Mouse (Mus musculus) kidney, postnatal 0 days (tissue): ENCODE results near the gene Ipmk. TPM values are rescaled to one million over a fixed set of nuclear protein-coding genes. Genes with fewer than 3 reads are reported as not detected.
A peak's percentile ranks its signal among the peaks of the same experiment; 100 is the strongest.

ENCODE experiments used
- ATAC-seq: fragments of 200-750 bp; cut with Nextera tagmentation; replicated peaks from 2 replicates; pipeline ENCODE4 v1.8.0; 2017; ENCODE audit warnings: low read depth, moderate number of reproducible peaks, moderate TSS enrichment, moderate library complexity; ENCODE audit not compliant: low FRiP score
- DNase-seq: peaks from one replicate; pipeline ENCODE4 v3.0.0-alpha.2; 2016; ENCODE audit warnings: low spot score
- H3K27ac ChIP-seq: fragments of 300-500 bp; sonication (generic); 2 replicates; pipeline ENCODE4 v1.5.1; 2014; ENCODE audit warnings: mild to moderate bottlenecking
- H3K27me3 ChIP-seq: fragments of 300-500 bp; sonication (generic); 2 replicates; pipeline ENCODE4 v1.6.1; 2014; ENCODE audit warnings: low read length, mixed read lengths; ENCODE audit not compliant: insufficient read depth
- H3K36me3 ChIP-seq: fragments of 300-500 bp; sonication (generic); 2 replicates; pipeline ENCODE4 v1.6.1; 2014; ENCODE audit warnings: low read length, mixed read lengths; ENCODE audit not compliant: insufficient read depth
- H3K4me1 ChIP-seq: fragments of 300-500 bp; sonication (generic); replicated peaks from 2 replicates; pipeline ENCODE4 v1.6.1; 2014; ENCODE audit warnings: antibody characterized with exemption, low read length, mixed read lengths; ENCODE audit not compliant: insufficient read depth
- H3K4me2 ChIP-seq: fragments of 300-500 bp; sonication (generic); 2 replicates; pipeline ENCODE4 v1.6.1; 2014; ENCODE audit warnings: mild to moderate bottlenecking, low read length, moderate library complexity, mixed read lengths
- H3K4me3 ChIP-seq: fragments of 300-500 bp; sonication (generic); replicated peaks from 2 replicates; pipeline ENCODE4 v1.5.1; 2014; ENCODE audit warnings: low read depth, low read length
- H3K9ac ChIP-seq: fragments of 300-500 bp; sonication (generic); 2 replicates; pipeline ENCODE4 v1.6.1; 2014; ENCODE audit warnings: low read depth, low read length
- H3K9me3 ChIP-seq: fragments of 300-500 bp; sonication (generic); replicated peaks from 2 replicates; pipeline ENCODE4 v1.6.1; 2016; ENCODE audit warnings: low read length, inconsistent platforms, mixed read lengths
- CTCF ChIP-seq: IDR thresholded peaks from 2 replicates; pipeline ENCODE4 v1.5.1; 2016; ENCODE audit warnings: antibody characterized with exemption, low read depth, mild to moderate bottlenecking, moderate library complexity
- WGBS: fragments of 180-500 bp; shearing (Covaris S2); extraction: QIAGEN DNeasy Blood & Tissue Kit; methylation state at CpG from one replicate; pipeline ENCODE4 v1.1.7; 2014; 5-methylcytosine and 5-hydroxymethylcytosine counted together
- polyA plus RNA-seq: library from polyadenylated mRNA; unstranded; fragments of >200 nt; fragmentation: Nextera tagmentation; extraction: Ambion mirVana; gene quantifications from 2 replicates; pipeline ENCODE4 v1.2.1, GENCODE M21; 2015

Ipmk gene
- polyA plus RNA-seq, 1 experiment from 2014 or later = 16.1 TPM

DNA sequence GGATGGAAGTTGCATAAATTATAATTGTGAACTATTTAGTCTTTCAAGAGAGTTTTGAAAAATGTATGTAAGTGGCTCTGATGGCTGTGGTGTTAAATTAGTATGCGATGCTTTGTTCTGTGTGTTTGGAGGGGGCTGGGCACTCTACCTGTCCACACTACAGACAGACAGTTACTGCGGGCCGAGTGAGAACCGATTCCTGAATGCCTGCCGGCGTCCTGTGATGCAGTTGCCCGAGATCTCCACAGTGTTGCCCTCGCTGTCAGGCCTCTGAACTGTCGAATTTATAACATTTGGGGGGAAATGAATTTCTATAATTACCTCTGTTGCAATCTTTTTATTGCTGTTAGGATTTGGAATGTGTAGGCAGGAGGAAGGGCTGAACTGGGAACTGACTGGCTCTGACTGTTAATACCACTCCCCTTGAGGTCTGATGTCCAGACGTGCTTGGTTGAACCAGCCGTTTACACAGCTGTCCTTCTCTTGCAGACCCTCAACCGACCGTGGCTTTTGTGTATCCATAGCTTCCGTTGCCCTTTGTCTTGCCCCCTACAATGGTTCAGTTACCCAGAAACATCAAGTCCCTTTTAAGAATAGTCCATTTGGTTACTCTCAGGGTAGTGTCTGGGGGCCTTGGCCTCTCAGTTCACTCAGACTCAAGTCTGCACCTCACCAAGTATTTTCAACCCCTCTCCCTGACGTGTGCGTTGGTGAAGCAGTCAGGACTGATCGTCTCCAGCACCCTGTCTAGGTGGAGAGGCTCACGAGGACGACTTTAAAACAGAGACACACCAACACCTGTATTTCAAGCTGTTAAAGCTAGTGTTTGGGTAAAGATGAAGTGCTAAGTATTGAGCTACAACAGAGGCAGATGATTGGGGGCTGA lies 36.8 kb downstream of the Ipmk start:
- Histone ChIP-seq H3K9ac (no peak overlapping the region), H3K4me1 (peaks cover 4% of the 10 kb centered on the region; the same call in 1 of the 2 replicates), H3K36me3 (no peaks in the 10 kb centered on the region), H3K4me3 (no peak overlapping the region), H3K4me2 (no peak overlapping the region), H3K27ac (peak overlapping the region; percentile 38; the same call in 1 of the 2 replicates), H3K9me3 (no peaks in the 10 kb centered on the region), H3K27me3 (no peaks in the 10 kb centered on the region)
- ATAC-seq (peak; percentile 34; the same call in 1 of the 2 replicates), DNase-seq (peak; percentile 71)
- whole genome bisulfite sequencing = 40% methylated on average over 19 of the region's 19 CpGs
- no peak for TF ChIP-seq CTCF

DNA sequence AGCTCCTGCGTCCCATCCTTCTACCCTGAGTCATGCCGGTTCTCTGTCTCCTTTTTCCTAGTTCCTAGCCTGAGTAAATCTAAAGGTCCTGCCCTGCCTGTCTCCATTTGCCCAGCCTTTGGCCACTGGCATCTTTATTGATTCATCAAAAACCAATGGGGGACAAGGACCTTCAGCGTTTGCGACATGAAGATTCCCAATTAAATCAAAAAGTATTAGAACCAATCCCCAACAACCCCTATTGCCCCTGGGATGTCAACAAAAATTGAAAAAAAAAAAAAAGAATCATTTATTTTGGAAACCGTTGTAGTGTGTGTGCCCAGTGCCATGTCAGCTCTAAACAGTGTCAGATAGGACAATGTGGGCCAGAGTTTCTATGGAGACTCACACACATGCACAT lies 41.7 kb downstream of the Ipmk start:
- Histone ChIP-seq H3K4me2 (no peak overlapping the region), H3K9ac (no peak overlapping the region), H3K27me3 (no peaks in the 10 kb centered on the region), H3K4me1 (peaks cover 4% of the 10 kb centered on the region; the same call in 1 of the 2 replicates), H3K4me3 (no peak overlapping the region), H3K9me3 (no peaks in the 10 kb centered on the region), H3K36me3 (no peaks in the 10 kb centered on the region), H3K27ac (no peak overlapping the region)
- no peak for TF ChIP-seq CTCF
- no peak for ATAC-seq
- DNase-seq = no peak
- WGBS = 92% methylated on average over 5 of the region's 5 CpGs

DNA sequence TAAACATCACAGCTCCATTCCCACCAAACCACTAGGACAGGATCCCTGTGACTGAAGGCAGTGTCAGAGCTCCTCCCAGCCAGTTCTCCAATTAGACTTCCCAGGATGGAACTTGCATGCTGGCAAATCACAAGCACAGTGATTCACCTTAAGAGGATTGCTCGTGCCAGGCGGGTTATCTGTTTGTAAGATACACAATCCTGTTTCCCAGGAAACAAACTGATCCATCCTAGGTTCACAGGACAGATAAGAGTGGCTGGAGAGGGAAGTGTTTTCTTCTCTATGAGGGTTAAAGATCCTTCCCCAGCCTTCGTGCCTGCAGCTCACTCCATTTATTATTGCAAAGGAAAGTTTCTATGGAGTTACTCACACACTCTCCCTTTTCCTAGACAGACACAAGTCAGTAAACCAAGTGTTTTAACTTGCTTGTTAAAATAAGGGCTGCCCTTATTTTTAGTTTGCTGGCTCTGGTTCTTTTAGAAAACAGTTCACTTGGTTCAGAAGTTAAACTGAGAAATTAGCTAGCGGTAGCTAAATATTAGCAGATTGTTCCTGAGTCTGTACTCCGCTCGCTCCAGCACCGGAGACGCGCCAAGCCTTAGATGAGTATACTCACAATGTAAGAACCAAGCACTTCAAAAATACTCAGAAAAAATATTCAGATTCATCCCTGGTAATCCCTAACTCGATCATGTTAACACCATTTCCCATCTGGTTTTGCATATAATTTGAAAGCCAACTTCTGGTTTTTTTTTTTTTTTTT lies 51.0 kb downstream of the Ipmk start:
- Histone ChIP-seq H3K4me3 (no peak overlapping the region), H3K4me1 (no peaks in the 10 kb centered on the region), H3K27ac (no peak overlapping the region), H3K36me3 (no peaks in the 10 kb centered on the region), H3K4me2 (no peak overlapping the region), H3K9me3 (no peaks in the 10 kb centered on the region), H3K9ac (no peak overlapping the region), H3K27me3 (no peaks in the 10 kb centered on the region)
- WGBS = 78% methylated on average over 10 of the region's 10 CpGs
- ATAC-seq = no peak
- TF ChIP-seq CTCF = no peak
- no peak for DNase-seq

DNA sequence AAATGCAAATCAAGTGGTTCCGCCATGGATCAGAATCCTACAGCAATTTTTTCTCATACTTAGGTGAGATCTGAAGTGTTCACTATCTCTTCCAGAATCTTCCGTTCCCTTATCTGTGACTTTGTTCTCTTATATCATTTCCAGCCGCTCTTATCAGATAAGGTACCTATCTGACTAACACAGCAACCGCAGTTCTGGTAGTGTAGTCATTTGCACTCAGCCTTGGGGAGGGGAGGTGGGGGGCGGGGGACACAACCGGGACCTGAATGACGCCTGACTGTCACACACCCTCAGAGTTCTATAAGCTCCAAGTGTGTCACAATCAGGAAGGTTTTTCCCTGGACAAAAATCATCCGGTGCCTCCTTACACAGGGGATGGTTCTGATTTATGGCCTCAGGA lies 51.8 kb downstream of the Ipmk start:
- Histone ChIP-seq H3K4me1 (no peaks in the 10 kb centered on the region), H3K9ac (no peak overlapping the region), H3K27me3 (no peaks in the 10 kb centered on the region), H3K9me3 (no peaks in the 10 kb centered on the region), H3K4me3 (no peak overlapping the region), H3K36me3 (no peaks in the 10 kb centered on the region), H3K4me2 (no peak overlapping the region), H3K27ac (no peak overlapping the region)
- no peak for TF ChIP-seq CTCF
- ATAC-seq (no peak), DNase-seq (no peak)
- 60% methylated on average over 8 of the region's 8 CpGs for WGBS

DNA sequence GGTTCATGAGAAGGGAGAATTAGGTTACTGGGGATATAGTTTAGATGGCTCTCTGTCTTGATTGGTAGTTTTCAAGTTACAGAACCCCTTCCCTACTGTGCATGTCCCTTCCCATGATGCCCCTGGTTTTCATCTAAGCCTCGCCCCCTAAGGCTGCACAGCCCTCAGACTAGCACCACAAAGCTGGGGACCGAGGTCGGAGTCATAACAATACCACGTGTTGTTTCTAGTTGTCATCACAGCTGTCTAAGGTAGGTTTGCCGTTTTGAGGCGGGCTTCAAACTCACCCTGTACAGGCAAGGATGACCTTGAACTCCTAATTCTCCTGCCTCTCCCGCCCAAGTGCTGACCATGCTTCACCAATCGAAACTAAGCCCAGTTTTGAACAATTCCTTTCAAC lies 52.4 kb downstream of the Ipmk start:
- Histone ChIP-seq H3K27me3 (no peaks in the 10 kb centered on the region), H3K36me3 (no peaks in the 10 kb centered on the region), H3K4me2 (no peak overlapping the region), H3K4me3 (no peak overlapping the region), H3K27ac (no peak overlapping the region), H3K9ac (no peak overlapping the region), H3K4me1 (no peaks in the 10 kb centered on the region), H3K9me3 (no peaks in the 10 kb centered on the region)
- TF ChIP-seq CTCF = no peak
- 73% methylated on average over 8 of the region's 8 CpGs for WGBS
- DNase-seq = no peak
- ATAC-seq = no peak

DNA sequence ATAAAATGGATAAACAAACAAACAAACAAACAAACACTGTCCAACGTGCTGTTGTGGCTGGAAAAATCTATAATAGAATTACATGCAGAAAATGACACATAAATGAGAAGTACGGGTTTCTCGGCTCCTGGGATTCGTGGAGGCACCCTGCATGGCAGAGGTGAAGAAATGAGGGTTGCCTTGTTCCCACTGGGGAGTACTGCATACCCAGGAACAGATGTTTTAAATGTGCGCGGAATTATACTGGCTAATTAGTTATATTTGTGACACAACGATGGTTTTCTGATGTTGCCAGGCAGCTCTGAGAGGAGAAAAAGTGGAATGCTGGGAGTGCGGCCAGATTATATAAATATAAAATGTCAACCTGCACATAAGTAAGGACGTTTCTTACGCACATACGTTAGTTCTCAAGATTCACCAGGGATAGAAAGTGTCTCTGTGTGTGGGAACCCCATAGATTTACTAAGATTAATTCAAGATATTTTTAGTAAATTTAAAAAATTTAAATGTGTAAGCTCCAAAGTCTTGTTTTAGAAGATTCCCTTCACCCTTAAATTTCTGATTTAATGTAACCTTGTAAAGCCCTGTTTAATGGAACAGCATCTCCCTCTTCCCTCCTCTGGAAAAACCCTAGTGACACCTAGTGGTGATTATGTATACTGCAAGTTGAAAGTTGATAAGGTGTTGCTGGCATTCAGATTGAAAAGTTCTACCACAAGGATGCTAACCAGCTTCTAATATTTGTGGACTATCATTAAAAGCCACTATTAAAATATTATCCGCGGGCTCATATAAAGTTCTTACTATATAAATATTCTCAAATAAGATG lies 53.5 kb downstream of the Ipmk start:
- no peaks in the 10 kb centered on the region for H3K4me1 ChIP-seq
- H3K36me3 ChIP-seq = no peaks in the 10 kb centered on the region
- H3K9ac ChIP-seq = no peak overlapping the region
- WGBS = 59% methylated on average over 13 of the region's 13 CpGs
- ATAC-seq (no peak), DNase-seq (peak; percentile 92)
- no peaks in the 10 kb centered on the region for H3K27me3 ChIP-seq
- no peak overlapping the region for H3K4me2 ChIP-seq
- H3K4me3 ChIP-seq = no peak overlapping the region
- H3K9me3 ChIP-seq = no peaks in the 10 kb centered on the region
- no peak overlapping the region for H3K27ac ChIP-seq
- TF ChIP-seq CTCF = peak; percentile 93
